Mouse (Mus musculus): Measurements from ENCODE around the gene Scgb3a1. TPM values are rescaled to one million over a fixed set of nuclear protein-coding genes. Genes with fewer than 3 reads are reported as not detected.

Gene Scgb3a1
- polyA plus RNA-seq, 2 experiments from 2014 or later, result 0.56 TPM; not detected in 1

Other genes with a start within 250 kb of the Scgb3a1 start
- gene Olfr1389, start 240.5 kb upstream of the Scgb3a1 start, polyA plus RNA-seq (2017; shearing (Covaris generic)), result not detected
- not detected for gene Olfr1388, start 227.0 kb upstream of the Scgb3a1 start, polyA plus RNA-seq (2017; shearing (Covaris generic))
- gene Olfr1387, start 208.3 kb upstream of the Scgb3a1 start, polyA plus RNA-seq (2017; shearing (Covaris generic)), result not detected
- not detected for gene Olfr1386, start 198.6 kb upstream of the Scgb3a1 start, polyA plus RNA-seq (2017; shearing (Covaris generic))
- gene Olfr1385, start 174.5 kb upstream of the Scgb3a1 start, polyA plus RNA-seq (2017; shearing (Covaris generic)), result not detected
- gene Olfr1384, start 156.9 kb upstream of the Scgb3a1 start, polyA plus RNA-seq (2017; shearing (Covaris generic)), result not detected
- not detected for gene Olfr1383, start 144.0 kb upstream of the Scgb3a1 start, polyA plus RNA-seq (2017; shearing (Covaris generic))
- gene Olfr1382, start 135.4 kb upstream of the Scgb3a1 start, polyA plus RNA-seq (2017; shearing (Covaris generic)), result not detected
- under 1 TPM in 1 of 2 experiments, not detected in 1; 0.08 TPM for gene Olfr1381, start 120.2 kb upstream of the Scgb3a1 start, polyA plus RNA-seq (2017; shearing (Covaris generic))
- gene Olfr1380, start 106.7 kb upstream of the Scgb3a1 start, polyA plus RNA-seq (2017; shearing (Covaris generic)), result not detected
- gene Flt4, start 54.3 kb upstream of the Scgb3a1 start, polyA plus RNA-seq (2017; shearing (Covaris generic)), result not detected
- gene Cnot6, start 49.1 kb downstream of the Scgb3a1 start, polyA plus RNA-seq (2017; shearing (Covaris generic)), result 10 to 100 TPM; 19.6 to 30.0 TPM
- gene Gfpt2, start 130.6 kb downstream of the Scgb3a1 start, polyA plus RNA-seq (2017; shearing (Covaris generic)), result 1 to 10 TPM; 1.9 to 3.2 TPM
- gene Mapk9, start 183.1 kb downstream of the Scgb3a1 start, polyA plus RNA-seq (2017; shearing (Covaris generic)), result 10 to 100 TPM; 16.0 to 18.5 TPM
- under 1 TPM; 0.35 to 0.39 TPM for gene Rasgef1c, start 238.2 kb downstream of the Scgb3a1 start, polyA plus RNA-seq (2017; shearing (Covaris generic))